Mouse (Mus musculus) lung, postnatal 10 days (tissue): ENCODE data around the gene Uba6.

Source experiments
- DNase-seq: peaks from one replicate; pipeline ENCODE4 v3.0.0; 2021

Gene Uba6

GRCm38 (mm10) chr5:86172449-86173161, at the start of gene Uba6:
Gene Uba6, minus strand, starts transcription at chr5:86172803.
- peak; percentile 99 for DNase-seq

- DNase-seq: no peak
Observed at GRCm38 (mm10) chr5:86197801-86198200, 25.2 kb upstream of the Uba6 start, which contains the start of gene Gnrhr. Gene Gnrhr, minus strand, starts transcription at chr5:86197901.

- DNase-seq: peak; percentile 25
Observed at GRCm38 (mm10) chr5:86191356-86191755, 18.8 kb upstream of the Uba6 start.

GRCm38 (mm10) chr5:86190770-86191169, 18.2 kb upstream of the Uba6 start:
- peak; percentile 33 for DNase-seq

- DNase-seq: no peak
Observed at GRCm38 (mm10) chr5:86190290-86190689, 17.7 kb upstream of the Uba6 start.

- no peak for DNase-seq
Observed at GRCm38 (mm10) chr5:86187441-86187840, 14.8 kb upstream of the Uba6 start.

GRCm38 (mm10) chr5:86173778-86174177, 1.2 kb upstream of the Uba6 start:
- DNase-seq: no peak

- DNase-seq: no peak
Observed at GRCm38 (mm10) chr5:86172088-86172448, 535 bp downstream of the Uba6 start.

- no peak for DNase-seq
Observed at GRCm38 (mm10) chr5:86129828-86130227, 42.8 kb downstream of the Uba6 start.

- no peak for DNase-seq
Observed at GRCm38 (mm10) chr5:86128749-86129148, 43.9 kb downstream of the Uba6 start.

GRCm38 (mm10) chr5:86118457-86119094, 54.0 kb downstream of the Uba6 start:
- DNase-seq: no peak

GRCm38 (mm10) chr5:86113997-86114396, 58.6 kb downstream of the Uba6 start:
- DNase-seq: no peak

- DNase-seq: no peak
Observed at GRCm38 (mm10) chr5:86113037-86113436, 59.6 kb downstream of the Uba6 start.

- no peak for DNase-seq
Observed at GRCm38 (mm10) chr5:86111074-86111473, 61.5 kb downstream of the Uba6 start.

- no peak for DNase-seq
Observed at GRCm38 (mm10) chr5:86106610-86107009, 66.0 kb downstream of the Uba6 start.

- DNase-seq: no peak
Observed at GRCm38 (mm10) chr5:86102176-86102575, 70.4 kb downstream of the Uba6 start.

- DNase-seq: no peak
Observed at GRCm38 (mm10) chr5:86100621-86101020, 72.0 kb downstream of the Uba6 start.

GRCm38 (mm10) chr5:86098988-86099387, 73.6 kb downstream of the Uba6 start:
- no peak for DNase-seq

- DNase-seq: no peak
Observed at GRCm38 (mm10) chr5:86094754-86095153, 77.8 kb downstream of the Uba6 start.

- no peak for DNase-seq
Observed at GRCm38 (mm10) chr5:86086751-86087150, 85.9 kb downstream of the Uba6 start.

GRCm38 (mm10) chr5:86084979-86085378, 87.6 kb downstream of the Uba6 start:
- no peak for DNase-seq

- DNase-seq: no peak
Observed at GRCm38 (mm10) chr5:86083987-86084386, 88.6 kb downstream of the Uba6 start.

- DNase-seq: no peak
Observed at GRCm38 (mm10) chr5:86078720-86079334, 93.8 kb downstream of the Uba6 start.

GRCm38 (mm10) chr5:86072756-86073386, 99.7 kb downstream of the Uba6 start:
- no peak for DNase-seq
